Mouse (Mus musculus) adrenal gland, adult 10 weeks (tissue): Measurements from ENCODE around the gene Nipal4. TPM values are rescaled to one million over a fixed set of nuclear protein-coding genes. Genes with fewer than 3 reads are reported as not detected.

Experiments used
- polyA plus RNA-seq: library from polyadenylated mRNA; stranded (reverse); fragments of 350-450 nt; fragmentation: Illumina TruSeq; extraction: RNeasy Lipid Tissue Mini Kit (QIAGEN cat#74804); gene quantifications from one replicate; pipeline ENCODE4 v1.2.3, GENCODE M21; 2014; ENCODE audit warnings: low read depth, low replicate concordance

Gene Nipal4
- polyA plus RNA-seq: not detected

GRCm38 (mm10) chr11:46165866-46166585 lies at the start of gene Nipal4:
TSS of gene Nipal4 (minus strand) at chr11:46166508.

Other genes starting within 250 kb of the Nipal4 start
- gene Lsm11, start 221.6 kb downstream of the Nipal4 start, polyA plus RNA-seq: 4.3 TPM
- 12.9 TPM for gene Thg1l, start 211.0 kb downstream of the Nipal4 start, polyA plus RNA-seq
- gene Sox30, start 186.2 kb downstream of the Nipal4 start, polyA plus RNA-seq: not detected
- gene Gm12166, start 114.2 kb downstream of the Nipal4 start, polyA plus RNA-seq: 1.4 TPM
- 1.7 TPM for gene Adam19, start 110.5 kb downstream of the Nipal4 start, polyA plus RNA-seq
- gene Fndc9, start 69.0 kb upstream of the Nipal4 start, polyA plus RNA-seq: not detected
- gene Cyfip2, start 146.4 kb upstream of the Nipal4 start, polyA plus RNA-seq: 88.9 TPM
- 0.23 TPM for gene Itk, start 223.0 kb upstream of the Nipal4 start, polyA plus RNA-seq
- not detected for gene Fam71b, start 230.1 kb upstream of the Nipal4 start, polyA plus RNA-seq